Mouse (Mus musculus) adrenal gland, adult 2 months (tissue): ENCODE data around the gene Ptprk. TPM values are rescaled to one million over a fixed set of nuclear protein-coding genes. Genes with fewer than 3 reads are reported as not detected.
A peak's percentile ranks its signal among the peaks of the same experiment; 100 is the strongest.

Experiments
- DNase-seq: peaks from one replicate; pipeline ENCODE4 v3.0.0; 2021
- polyA plus RNA-seq: library from polyadenylated mRNA; depleted of rRNA; stranded (reverse); fragments of >200 nt; gene quantifications from 2 replicates; pipeline ENCODE4 v1.2.3, GENCODE M21; 2012
- total RNA-seq, 2 experiments: library from RNA; stranded (reverse); gene quantifications; 2 replicates each; pipeline ENCODE4 v1.2.3; 2021

Ptprk gene
- total and polyA plus RNA-seq, 3 experiments: 4.4 to 21.4 (median 10.4) TPM

DNA sequence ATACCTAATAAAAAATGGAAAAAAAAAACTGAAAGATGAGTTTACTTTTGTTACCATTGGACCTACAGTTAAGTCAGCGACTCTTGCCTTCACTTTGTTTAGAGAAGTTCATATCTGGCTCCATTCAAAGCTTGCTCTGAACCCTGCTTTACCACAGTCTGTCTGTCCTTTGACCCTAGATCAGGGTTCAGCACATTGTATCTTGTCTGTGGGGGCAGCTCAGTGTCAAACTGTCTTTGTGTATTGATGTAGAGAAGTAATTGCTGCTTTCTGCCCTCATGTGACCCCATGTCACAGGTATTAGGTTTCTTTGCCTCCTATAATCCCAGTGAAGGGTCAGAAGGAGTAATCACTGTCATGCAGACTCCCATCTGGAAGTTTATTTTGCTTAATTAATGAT lies 222.9 kb downstream of the Ptprk start:
- no peak for DNase-seq

GRCm38 (mm10) chr10:28299207-28299606 lies 224.6 kb downstream of the Ptprk start:
- no peak for DNase-seq

DNA sequence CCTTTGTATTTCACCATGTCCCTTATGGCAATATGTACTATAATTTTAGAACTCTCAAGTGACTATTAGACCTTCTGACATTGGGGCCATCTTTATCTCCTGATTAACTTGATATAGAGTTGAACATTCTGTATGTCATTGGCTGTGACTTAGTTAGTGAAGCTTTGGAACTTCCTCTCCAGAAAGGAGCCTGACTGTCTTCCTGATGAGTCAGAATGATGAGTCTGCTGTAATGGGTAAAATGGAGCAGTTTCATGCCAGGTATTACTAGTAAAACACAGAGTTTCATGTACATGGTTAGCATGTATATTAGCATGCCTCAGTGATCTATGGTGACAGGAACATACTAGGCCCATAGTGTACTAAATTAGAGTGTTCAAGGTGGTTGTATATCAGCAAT lies 229.2 kb downstream of the Ptprk start:
- no peak for DNase-seq

DNA sequence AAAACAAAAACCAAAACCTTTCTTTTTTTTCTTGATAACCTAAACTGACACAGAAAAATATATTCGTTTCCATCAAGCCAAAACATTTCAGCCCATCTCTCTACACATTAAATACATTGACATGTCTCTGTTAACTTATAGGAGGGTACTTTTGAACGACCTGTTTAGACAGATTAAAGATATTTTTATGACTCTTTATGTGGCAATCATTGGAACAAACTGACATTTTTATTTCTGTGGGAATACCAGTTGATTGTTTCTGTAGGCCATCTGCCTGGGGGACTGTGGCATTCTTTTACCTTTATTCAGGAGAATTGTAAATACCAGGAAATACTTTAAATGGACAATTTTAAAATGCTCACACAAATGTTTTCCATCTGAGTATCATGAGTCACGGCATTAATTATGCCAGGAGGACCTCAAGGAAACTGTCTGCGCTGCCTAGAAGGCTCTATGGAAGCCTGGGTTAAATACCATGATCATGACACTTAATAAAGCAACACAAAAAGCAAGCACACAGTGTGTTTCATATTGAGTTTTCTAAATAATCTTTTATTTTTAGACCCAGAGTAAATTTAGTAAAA lies 229.8 kb downstream of the Ptprk start:
- no peak for DNase-seq

DNA sequence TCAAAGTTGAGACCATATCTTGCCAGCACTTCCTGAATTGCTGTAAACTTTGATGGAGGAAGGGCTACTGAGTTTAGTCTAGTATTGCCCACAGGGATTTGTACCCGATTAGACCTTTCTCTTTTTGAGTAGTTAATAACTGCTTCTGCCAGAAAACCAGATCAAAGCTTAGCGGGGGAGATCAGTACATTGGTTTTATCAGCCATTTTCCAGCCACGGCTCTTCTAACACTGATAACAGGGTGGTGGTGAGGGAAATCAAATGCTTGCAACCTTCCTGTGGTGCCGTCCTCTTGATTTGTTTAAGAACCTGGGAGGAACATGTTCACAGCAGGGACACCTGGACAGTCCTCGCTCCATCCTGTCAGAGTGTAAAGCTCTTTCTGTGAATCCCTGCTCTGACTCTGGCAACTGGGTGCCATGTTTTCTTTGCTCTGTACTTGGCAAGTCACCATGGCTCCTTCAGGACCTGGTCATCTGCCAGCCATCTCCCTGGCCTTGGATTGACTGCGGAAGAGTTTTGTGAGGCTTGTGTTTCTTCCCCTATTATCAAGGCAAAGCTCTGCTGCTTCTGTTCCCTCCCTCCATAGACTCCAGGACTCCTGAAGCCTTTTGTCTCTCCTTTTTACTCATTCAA lies 231.9 kb downstream of the Ptprk start:
- no peak for DNase-seq

DNA sequence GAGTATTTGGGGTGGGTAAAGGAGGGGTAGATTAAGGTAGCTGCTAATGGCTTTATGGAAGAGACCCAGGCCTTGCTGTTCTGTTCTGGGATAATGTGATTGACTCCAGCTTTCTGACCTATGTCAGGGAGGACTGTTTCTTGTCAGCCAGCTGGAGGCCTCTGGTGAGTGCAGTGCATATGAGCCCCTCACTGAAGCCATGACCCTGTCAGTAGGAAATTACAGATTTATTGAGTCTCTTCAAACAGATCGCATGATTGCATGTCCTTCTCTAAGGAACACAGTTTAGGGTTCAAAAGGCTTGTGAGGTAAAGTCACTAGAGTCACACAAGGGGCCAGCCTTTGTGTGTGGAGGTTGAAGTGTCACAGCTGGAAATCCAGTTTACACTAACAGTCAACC lies 236.7 kb downstream of the Ptprk start:
- DNase-seq: no peak

GRCm38 (mm10) chr10:28322995-28323394 lies 248.4 kb downstream of the Ptprk start:
- DNase-seq: no peak

DNA sequence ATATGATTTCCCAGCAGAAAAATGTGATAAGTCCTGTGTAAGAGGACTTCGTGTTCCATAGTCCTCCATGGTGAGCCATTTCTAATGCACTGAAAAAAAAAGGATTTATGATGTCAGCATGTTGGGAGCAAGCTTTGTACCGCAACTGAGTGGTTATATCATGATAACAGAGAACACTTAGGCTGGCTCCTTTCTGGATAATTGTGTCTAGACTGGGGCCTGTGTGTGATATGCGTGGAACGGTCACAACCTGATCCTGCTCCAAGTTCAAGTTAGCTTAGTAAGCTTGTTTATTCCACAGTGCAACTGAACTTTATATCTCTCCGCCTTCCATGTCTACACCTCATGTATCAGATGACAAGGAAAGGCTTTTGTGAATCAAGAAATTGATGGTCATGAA lies 260.6 kb downstream of the Ptprk start:
- no peak for DNase-seq

DNA sequence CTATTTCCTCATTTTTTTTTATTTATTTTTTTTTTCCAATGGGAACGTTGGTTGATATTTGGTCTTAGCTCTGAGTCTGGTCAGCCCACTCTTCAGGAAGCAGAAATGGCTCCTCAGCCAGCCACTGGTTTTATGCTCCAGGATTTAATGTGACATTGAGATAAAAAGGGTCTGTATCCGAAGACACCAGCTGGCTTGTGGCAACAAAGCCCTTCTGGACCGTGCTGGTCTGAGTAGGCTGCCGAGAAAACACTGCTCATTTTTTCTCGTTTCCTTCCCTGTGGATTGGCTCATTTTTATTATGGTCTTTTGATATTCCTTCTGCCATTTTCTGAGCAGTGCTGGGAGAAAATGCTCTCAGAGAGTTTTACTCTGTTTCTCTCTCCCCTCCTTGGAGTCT lies 263.9 kb downstream of the Ptprk start:
- DNase-seq: no peak

DNA sequence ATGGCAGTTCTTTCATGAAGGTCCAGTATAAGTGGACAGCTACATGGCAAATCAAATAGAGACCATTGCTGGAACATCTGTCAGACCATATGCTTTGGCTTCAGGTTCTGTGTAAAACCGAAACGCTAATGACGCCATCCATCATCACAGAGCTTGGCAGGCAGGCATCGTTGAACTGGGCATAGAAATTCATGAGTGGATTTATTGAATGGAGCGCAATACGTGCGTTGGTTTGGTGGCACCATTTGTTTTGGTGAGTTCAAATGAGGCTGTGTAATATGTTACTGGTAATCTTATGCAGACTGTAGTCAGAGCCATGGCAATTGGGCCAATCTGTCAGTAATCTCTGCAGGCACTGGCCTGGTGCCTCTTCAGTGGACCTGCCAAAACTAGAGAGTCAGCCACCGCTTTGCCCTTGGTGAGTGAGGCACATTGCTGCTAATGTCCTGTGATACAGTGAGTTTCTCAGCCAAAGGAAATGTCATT lies 270.6 kb downstream of the Ptprk start:
- peak; percentile 48 for DNase-seq

GRCm38 (mm10) chr10:28365291-28365690 lies 290.7 kb downstream of the Ptprk start:
- DNase-seq: no peak

GRCm38 (mm10) chr10:28366065-28366677 lies 291.6 kb downstream of the Ptprk start:
- no peak for DNase-seq

- no peak for DNase-seq
These were observed 295.2 kb downstream of the Ptprk start for GRCm38 (mm10) chr10:28369808-28370207.

DNA sequence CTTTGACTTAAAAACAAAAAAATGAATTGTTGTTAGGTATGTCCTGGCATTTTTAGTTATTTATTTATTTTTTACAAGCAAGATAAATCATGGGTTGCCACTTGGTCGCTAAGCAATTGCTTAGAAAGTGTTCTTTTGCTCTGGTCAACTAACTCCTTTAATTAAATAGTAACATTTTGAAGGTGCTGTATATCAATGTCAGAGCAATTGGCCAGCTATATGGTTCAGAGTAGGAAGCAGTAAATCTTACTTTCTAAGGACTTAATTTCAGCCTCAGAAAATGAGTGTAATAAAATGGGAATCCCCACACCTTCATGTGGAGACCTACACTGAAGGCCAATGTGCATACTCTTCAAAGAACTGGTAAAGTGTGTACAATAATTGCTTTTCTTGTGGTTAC lies 300.3 kb downstream of the Ptprk start:
- no peak for DNase-seq

GRCm38 (mm10) chr10:28379752-28380488 lies 305.3 kb downstream of the Ptprk start:
- DNase-seq: no peak

GRCm38 (mm10) chr10:28387563-28388222 lies 313.1 kb downstream of the Ptprk start:
- no peak for DNase-seq

DNA sequence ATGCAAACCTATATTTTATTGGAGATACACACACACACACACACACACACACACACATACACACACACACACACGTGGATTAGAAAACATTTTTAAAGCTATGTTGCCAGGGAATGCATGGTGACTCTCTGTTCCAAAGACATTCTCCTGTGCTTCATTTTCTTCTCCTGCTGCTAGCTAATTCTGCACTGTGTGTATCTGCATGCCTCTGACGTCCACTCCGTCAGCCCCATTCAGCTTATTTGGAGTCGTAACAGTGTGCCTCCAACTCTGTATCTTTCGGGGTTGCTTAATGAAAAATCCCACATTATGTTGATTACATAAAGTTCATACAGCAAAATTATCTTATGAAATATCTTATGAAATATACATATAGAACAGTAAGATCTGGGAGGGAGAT lies 316.5 kb downstream of the Ptprk start:
- no peak for DNase-seq

DNA sequence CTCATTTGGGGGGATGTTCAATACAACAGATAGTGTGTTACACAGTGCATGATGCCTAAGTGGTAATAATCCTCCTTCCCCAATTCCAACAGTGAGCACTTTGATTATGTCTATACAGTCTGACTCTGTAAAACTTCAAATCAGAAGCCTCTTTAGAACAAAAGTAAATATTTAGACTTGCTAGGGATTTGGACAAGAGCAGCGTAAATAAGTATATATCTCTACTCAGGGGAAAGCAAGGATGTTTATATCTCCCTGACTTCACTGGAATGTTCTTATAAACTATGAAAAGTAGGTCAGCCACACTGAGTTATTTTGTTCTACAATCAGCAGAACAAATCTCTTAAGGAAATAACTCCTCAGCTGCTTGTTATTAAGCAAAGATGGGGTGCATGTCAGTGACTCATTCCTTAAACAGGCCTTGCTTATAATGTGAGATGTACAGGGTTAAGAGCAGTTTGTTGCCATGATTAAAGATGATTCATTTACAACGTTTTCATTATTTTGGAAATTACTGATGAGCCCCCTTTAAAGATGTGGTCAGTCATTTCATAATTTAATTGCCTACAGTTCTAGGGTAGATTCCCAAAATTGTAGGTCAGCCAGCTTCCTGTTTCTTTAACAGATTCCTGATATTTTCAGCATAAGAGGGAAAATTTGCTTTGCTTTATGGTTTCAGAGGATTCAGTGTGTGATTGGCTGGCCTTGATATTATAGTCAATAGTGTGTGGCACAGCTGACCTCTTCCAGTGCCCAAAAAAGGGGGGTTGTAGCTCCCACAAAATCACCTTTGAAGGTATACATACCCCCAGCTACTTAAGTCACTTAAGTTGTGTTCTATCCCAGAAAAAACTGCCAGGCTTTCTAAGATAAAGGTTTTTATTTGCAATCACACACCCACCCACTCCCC lies 321.2 kb downstream of the Ptprk start:
- DNase-seq: no peak

- DNase-seq: no peak
These were observed 321.9 kb downstream of the Ptprk start for GRCm38 (mm10) chr10:28396520-28396915.

GRCm38 (mm10) chr10:28401796-28402195 lies 327.2 kb downstream of the Ptprk start:
- DNase-seq: no peak

DNA sequence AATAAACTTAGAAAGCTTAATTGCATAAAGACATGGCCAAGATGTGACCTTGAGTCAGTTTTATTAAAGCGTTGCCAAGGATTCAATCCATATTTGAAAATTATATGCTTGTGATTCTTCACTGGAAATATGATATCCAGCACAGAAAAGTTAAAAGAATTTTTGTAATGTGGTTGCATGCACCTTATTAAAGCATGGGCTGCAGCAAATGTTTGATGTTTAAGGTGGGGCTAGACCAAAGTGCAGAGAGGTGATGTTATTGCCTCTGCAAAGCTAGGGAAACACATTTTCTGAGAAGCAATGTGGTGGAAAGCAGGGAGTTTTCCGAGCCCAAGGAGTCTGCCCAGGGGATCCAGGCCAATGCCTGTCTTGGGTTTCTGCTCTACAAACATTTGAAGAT lies 334.4 kb downstream of the Ptprk start:
- DNase-seq: no peak
